Mouse (Mus musculus): ENCODE measurements at regions not wholly inside any gene's neighbourhood (a gene's known extent, or its start where the extent isn't known, plus 50 kb on each side); places are given as distances from the start of the nearest gene placed in this dataset.
A peak's percentile ranks its signal among the peaks of the same experiment; 100 is the strongest.

- TF ChIP-seq JUND (IDR thresholded peaks at IDR 0.05; ENCODE audit: low read depth, low read length) (no peak), RCOR1 (IDR thresholded peaks at IDR 0.05; ENCODE audit: low read depth, low read length) (peak; percentile 77), ETS1 (IDR thresholded peaks at IDR 0.05; ENCODE audit: low read depth, low read length) (peak; percentile 87), CHD2 (IDR thresholded peaks at IDR 0.05; ENCODE audit: low read length) (no peak), USF1 (IDR thresholded peaks at IDR 0.05; ENCODE audit: low read depth, low read length) (0 out of 2 replicates have a peak, but pooled peaks have one; percentile 12), ZKSCAN1 (IDR thresholded peaks at IDR 0.05; ENCODE audit: low read depth, low read length) (no peak), TBP (IDR thresholded peaks at IDR 0.05; ENCODE audit: low read depth, low read length) (peak; percentile 60; the same call in 1 of the 2 replicates), HCFC1 (IDR thresholded peaks at IDR 0.05; ENCODE audit: low read depth, low read length) (peak; percentile 63), MEF2A (IDR thresholded peaks at IDR 0.05; ENCODE audit: extremely low read depth, insufficient replicate concordance, low read depth, low read length, poor library complexity, severe bottlenecking) (peak; percentile 72; the same call in 1 of the 2 replicates), NELFE (IDR thresholded peaks at IDR 0.05; ENCODE audit: low read depth, low read length) (peak; percentile 18; the same call in 1 of the 2 replicates), BHLHE40 (IDR thresholded peaks at IDR 0.05; ENCODE audit: borderline replicate concordance, low read depth, low read length) (peak; percentile 75; the same call in 1 of the 2 replicates), MAZ (IDR thresholded peaks at IDR 0.05; ENCODE audit: low read depth, low read length) (no peak; the same call in 1 of the 2 replicates), POLR2A (IDR thresholded peaks at IDR 0.05; ENCODE audit: control insufficient read depth in 1 of 2, insufficient read depth in 1 of 2, low read depth in 1 of 2, low read length in 2 of 2, poor library complexity in 1 of 2) (peak in 1 of 2 experiments; percentile 59; a peak in 3 of 4 replicates)
Observed at GRCm38 (mm10) chrX:12827299-12827872, 65.5 kb upstream of the Med14 start (continued).

- H3K9ac ChIP-seq (ENCODE audit: control insufficient read depth, low read depth, low read length, poor library complexity, severe bottlenecking) = peak overlapping the region; percentile 71
- H3K79me2 ChIP-seq (ENCODE audit: control insufficient read depth, insufficient read depth, low read length, poor library complexity) = no peaks in the 10 kb centered on the region; the same call in 1 of the 2 replicates
Observed at GRCm38 (mm10) chrX:12826646-12827045, 64.8 kb upstream of the Med14 start.

More at GRCm38 (mm10) chrX:12826646-12827045, 64.8 kb upstream of the Med14 start:
- no peaks in the 10 kb centered on the region for H3K9me3 ChIP-seq (replicated peaks; ENCODE audit: insufficient read depth, low read length)
- H3K4me1 ChIP-seq (ENCODE audit: control insufficient read depth in 1 of 2, insufficient read depth in 2 of 2, low read length in 2 of 2) = peaks cover 26 to 53% of the 10 kb centered on the region in 2 experiments
- no peaks in the 10 kb centered on the region for H3K27me3 ChIP-seq (ENCODE audit: control insufficient read depth in 1 of 2, insufficient read depth in 2 of 2, low read length in 2 of 2)
- TF ChIP-seq TBP (IDR thresholded peaks at IDR 0.05; ENCODE audit: low read depth, low read length) (peak; percentile 93), MYC (IDR thresholded peaks at IDR 0.05; ENCODE audit: low read depth, low read length) (0 out of 2 replicates have a peak, but pooled peaks have one; percentile 16), NELFE (IDR thresholded peaks at IDR 0.05; ENCODE audit: low read depth, low read length) (peak; percentile 75), ELF1 (IDR thresholded peaks at IDR 0.05; ENCODE audit: low read depth, low read length) (0 out of 2 replicates have a peak, but pooled peaks have one; percentile 40), POLR2AphosphoS2 (IDR thresholded peaks at IDR 0.05; ENCODE audit: low read length) (peak; percentile 68; the same call in 1 of the 2 replicates), ZC3H11A (IDR thresholded peaks at IDR 0.05; ENCODE audit: low read depth, low read length) (no peak), MAX (IDR thresholded peaks at IDR 0.05; ENCODE audit: low read length) (no peak), CHD2 (IDR thresholded peaks at IDR 0.05; ENCODE audit: low read length) (no peak), CHD1 (IDR thresholded peaks at IDR 0.05; ENCODE audit: low read depth, low read length) (no peak), KAT2A (conservative IDR thresholded peaks at IDR 0.05; ENCODE audit: low read depth, low read length) (no peak), HCFC1 (IDR thresholded peaks at IDR 0.05; ENCODE audit: low read depth, low read length) (peak; percentile 68), ETS1 (IDR thresholded peaks at IDR 0.05; ENCODE audit: low read depth, low read length) (peak; percentile 9; the same call in 1 of the 2 replicates), NRF1 (IDR thresholded peaks at IDR 0.05; ENCODE audit: insufficient read depth, low read depth, low read length, poor library complexity, severe bottlenecking) (no peak), SMC3 (IDR thresholded peaks at IDR 0.05; ENCODE audit: low read depth, low read length) (no peak), GABPA (IDR thresholded peaks at IDR 0.05; ENCODE audit: low read depth, low read length) (no peak), BHLHE40 (IDR thresholded peaks at IDR 0.05; ENCODE audit: borderline replicate concordance, low read depth, low read length) (no peak), ZMIZ1 (IDR thresholded peaks at IDR 0.05; ENCODE audit: low read depth, low read length) (peak; percentile 31; the same call in 1 of the 2 replicates), POLR2A (IDR thresholded peaks at IDR 0.05; ENCODE audit: control insufficient read depth in 1 of 2, insufficient read depth in 1 of 2, low read depth in 1 of 2, low read length in 2 of 2, poor library complexity in 1 of 2) (peak in 1 of 2 experiments; percentile 72; a peak in 2 of 4 replicates), TCF12 (IDR thresholded peaks at IDR 0.05; ENCODE audit: low read depth, low read length) (peak; percentile 48; the same call in 1 of the 2 replicates), JUND (IDR thresholded peaks at IDR 0.05; ENCODE audit: low read depth, low read length) (peak; percentile 73; the same call in 1 of the 2 replicates)
- H3K4me3 ChIP-seq (ENCODE audit: control insufficient read depth in 1 of 2, insufficient read depth in 1 of 2, low read depth in 2 of 2, low read length in 2 of 2) = peak overlapping the region; percentile 23 to 43
- H3K36me3 ChIP-seq (ENCODE audit: control insufficient read depth in 1 of 2, insufficient read depth in 2 of 2, low read length in 2 of 2) = peaks cover 0 to 47% of the 10 kb centered on the region in 2 experiments; a peak in 2 of 4 replicates
- DNase-seq (ENCODE audit: low read depth, low spot score) = peak; percentile 90
- peak overlapping the region; percentile 99 for H3K27ac ChIP-seq (ENCODE audit: control insufficient read depth, low read depth, low read length)

Measured in MEL (cell line).